Mouse (Mus musculus): ENCODE data around the gene Hfm1. TPM values are rescaled to one million over a fixed set of nuclear protein-coding genes. Genes with fewer than 3 reads are reported as not detected.

The Hfm1 gene
- polyA plus RNA-seq, 1 experiment from 2014 or later = 0.67 TPM

DNA sequence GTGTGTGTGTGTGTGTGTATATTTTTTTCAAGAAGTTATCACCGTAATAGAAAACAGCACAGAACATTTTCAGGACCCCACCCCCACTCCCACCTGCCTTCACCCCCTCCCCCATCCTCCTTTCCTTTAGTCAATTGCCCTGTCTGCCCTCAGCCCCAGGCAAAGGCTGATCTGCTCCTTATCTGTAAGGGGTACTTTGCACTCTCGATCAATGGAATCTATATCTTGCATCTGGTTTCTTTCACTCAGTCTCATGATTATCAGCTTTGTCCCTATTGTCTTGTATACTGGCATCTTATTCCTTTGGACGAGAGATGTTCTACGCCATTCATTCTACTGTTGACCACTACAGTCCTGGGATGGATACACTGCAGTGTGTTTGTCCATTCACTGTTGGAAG is 1.9 kb upstream of the Hfm1 start:
- Histone ChIP-seq H3K36me3 (no peaks in the 10 kb centered on the region), H3K4me3 (no peak overlapping the region), H3K9ac (no peak overlapping the region), H3K27me3 (replicated peaks) (no peaks in the 10 kb centered on the region), H3K27ac (replicated peaks) (no peak overlapping the region), H3K9me3 (no peaks in the 10 kb centered on the region), H3K4me1 (0 out of 2 replicates have a peak, but pooled peaks cover 2% of the 10 kb centered on the region), H3K4me2 (no peak overlapping the region)
- no peak for ATAC-seq (ENCODE audit: extremely low read depth, insufficient number of reproducible peaks, low FRiP score, low TSS enrichment)
- 40% methylated on average over 4 of the region's 4 CpGs for WGBS

DNA sequence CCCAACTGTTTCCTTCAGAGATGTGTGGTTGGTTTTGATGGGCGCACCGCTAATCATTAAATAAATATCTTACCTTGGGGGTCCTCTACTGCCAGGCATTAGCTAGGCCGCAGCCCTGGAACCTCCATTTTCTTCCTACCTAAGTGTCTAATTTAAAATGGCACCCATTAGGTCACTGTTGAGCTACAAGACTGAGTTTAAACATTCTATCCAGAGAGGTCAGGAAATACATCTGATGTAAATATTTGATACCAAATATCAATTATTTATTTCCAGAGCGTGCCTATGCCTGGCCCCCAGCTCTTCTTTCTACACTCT is 207 bp upstream of the Hfm1 start:
- 39% methylated on average over 4 of the region's 4 CpGs for WGBS
- Histone ChIP-seq H3K27ac (replicated peaks) (no peak overlapping the region), H3K4me2 (peak overlapping the region; percentile 87), H3K9ac (peak overlapping the region; percentile 85), H3K9me3 (no peaks in the 10 kb centered on the region), H3K36me3 (no peaks in the 10 kb centered on the region), H3K4me3 (peak overlapping the region; percentile 65), H3K27me3 (replicated peaks) (no peaks in the 10 kb centered on the region), H3K4me1 (0 out of 2 replicates have a peak, but pooled peaks cover 2% of the 10 kb centered on the region)
- ATAC-seq (ENCODE audit: extremely low read depth, insufficient number of reproducible peaks, low FRiP score, low TSS enrichment) = no peak

DNA sequence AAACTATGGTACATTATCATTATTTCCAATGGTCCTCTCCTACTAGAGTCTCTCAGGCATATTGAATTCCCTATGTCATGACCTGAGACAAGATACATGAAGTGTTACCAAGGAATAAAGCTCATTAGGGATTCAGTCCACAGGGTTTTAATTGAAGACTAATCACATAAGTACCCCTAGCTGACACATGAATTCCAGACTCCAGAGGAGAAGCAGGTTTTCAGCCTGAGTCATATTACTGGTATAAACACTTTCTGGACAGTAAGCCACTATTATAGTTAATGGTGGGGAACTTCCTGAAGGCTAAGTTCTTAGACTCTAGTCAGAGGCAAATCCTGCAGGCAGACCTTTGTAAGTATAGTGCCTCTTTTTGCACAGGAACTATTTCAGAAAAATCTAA is 6.8 kb downstream of the Hfm1 start:
- no peak for ATAC-seq (ENCODE audit: extremely low read depth, insufficient number of reproducible peaks, low FRiP score, low TSS enrichment)
- Histone ChIP-seq H3K4me3 (no peak overlapping the region), H3K4me1 (no peaks in the 10 kb centered on the region), H3K9ac (no peak overlapping the region), H3K9me3 (no peaks in the 10 kb centered on the region), H3K36me3 (no peaks in the 10 kb centered on the region), H3K27me3 (replicated peaks) (no peaks in the 10 kb centered on the region), H3K4me2 (no peak overlapping the region), H3K27ac (replicated peaks) (no peak overlapping the region)

DNA sequence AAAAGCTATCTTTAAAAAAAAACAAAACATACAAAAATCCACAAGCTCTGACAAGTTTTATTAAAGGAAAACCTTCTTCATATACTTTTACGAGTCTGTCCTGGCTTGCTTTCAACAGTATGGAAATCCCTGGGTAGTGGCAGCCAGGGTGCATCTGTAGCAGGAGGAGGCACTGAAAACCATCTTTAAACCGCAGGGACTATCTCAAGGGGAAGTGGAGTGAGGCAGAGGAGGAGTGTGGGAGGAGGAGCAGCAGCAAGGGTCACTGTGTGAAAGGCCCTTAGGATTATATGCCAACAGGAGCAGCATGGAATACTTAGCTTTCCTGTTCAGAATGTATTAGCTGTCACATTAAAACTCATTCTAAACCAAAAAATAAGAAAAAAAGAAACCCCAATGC is 29.2 kb downstream of the Hfm1 start:
- no peak for ATAC-seq (ENCODE audit: extremely low read depth, insufficient number of reproducible peaks, low FRiP score, low TSS enrichment)
- H3K9ac ChIP-seq = no peak overlapping the region
- no peaks in the 10 kb centered on the region for H3K9me3 ChIP-seq
- H3K4me3 ChIP-seq = no peak overlapping the region
- WGBS = 49% methylated on average over 2 of the region's 2 CpGs
- H3K27me3 ChIP-seq (replicated peaks) = no peaks in the 10 kb centered on the region
- no peak overlapping the region for H3K4me2 ChIP-seq
- no peak overlapping the region for H3K27ac ChIP-seq (replicated peaks)
- no peaks in the 10 kb centered on the region for H3K36me3 ChIP-seq
- no peaks in the 10 kb centered on the region for H3K4me1 ChIP-seq

DNA sequence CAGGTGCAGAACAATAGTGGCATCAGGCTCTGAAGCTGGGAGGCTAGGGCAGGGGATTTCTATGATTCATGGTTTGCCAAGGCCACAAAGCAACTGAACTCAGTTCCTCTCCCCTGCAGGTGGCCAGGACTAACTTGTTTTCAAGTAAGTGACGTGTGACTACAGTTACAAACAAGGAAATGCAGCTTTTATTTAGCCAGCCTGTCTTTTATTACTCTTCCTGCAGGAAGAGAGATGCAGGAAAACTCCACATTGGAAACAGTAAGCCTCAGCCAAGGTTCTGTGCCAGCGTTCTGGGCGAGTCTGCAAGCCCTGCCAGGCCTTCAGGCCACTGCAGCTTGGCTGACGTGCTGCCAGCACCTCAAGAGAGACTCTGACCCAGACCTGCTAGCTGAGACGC is 34.3 kb downstream of the Hfm1 start:
- no peak overlapping the region for H3K9ac ChIP-seq
- H3K27ac ChIP-seq (replicated peaks) = no peak overlapping the region
- H3K4me1 ChIP-seq = no peaks in the 10 kb centered on the region
- H3K4me2 ChIP-seq = no peak overlapping the region
- no peaks in the 10 kb centered on the region for H3K36me3 ChIP-seq
- no peak for ATAC-seq (ENCODE audit: extremely low read depth, insufficient number of reproducible peaks, low FRiP score, low TSS enrichment)
- H3K4me3 ChIP-seq = no peak overlapping the region
- no peaks in the 10 kb centered on the region for H3K9me3 ChIP-seq
- no peaks in the 10 kb centered on the region for H3K27me3 ChIP-seq (replicated peaks)
- 37% methylated on average over 5 of the region's 5 CpGs for WGBS

DNA sequence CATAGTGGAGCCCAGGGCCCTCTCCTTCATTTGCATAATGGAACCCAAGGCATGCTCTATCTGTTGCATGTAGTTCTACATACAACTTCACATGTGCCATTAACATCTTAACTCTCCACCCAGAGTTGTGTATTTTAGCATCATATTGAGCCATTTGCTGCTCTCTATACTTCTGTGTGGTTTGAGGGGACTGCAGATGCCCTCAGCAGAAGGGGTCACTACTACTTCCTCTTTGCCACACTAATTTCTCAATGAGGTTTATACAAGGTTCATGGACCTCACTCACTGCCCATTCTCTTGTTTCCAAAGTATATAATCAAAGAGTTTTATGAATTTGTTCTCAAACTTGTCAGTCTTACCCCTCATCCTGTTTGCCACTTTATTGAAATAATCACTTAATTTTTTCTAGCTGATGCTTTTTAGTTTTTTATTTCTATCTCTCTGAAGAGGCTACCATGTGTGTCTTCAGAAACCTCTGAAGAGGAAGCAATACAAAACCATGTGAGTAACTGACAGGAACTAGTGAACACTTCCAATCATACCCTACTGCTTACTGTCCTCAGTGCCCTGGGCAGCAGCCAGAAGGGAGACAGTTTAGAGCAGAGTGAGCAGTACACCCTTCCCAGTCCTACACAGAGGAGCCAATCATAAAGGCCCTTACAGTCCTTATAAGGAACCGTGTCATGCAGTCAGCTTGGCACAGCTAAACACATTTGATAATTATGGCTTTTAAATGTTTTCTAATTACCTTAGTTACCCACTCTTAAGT is 38.6 kb downstream of the Hfm1 start:
- Histone ChIP-seq H3K9ac (no peak overlapping the region), H3K27ac (replicated peaks) (no peak overlapping the region), H3K36me3 (no peaks in the 10 kb centered on the region), H3K4me3 (no peak overlapping the region), H3K4me2 (no peak overlapping the region), H3K4me1 (no peaks in the 10 kb centered on the region), H3K9me3 (no peaks in the 10 kb centered on the region), H3K27me3 (replicated peaks) (no peaks in the 10 kb centered on the region)
- 70% methylated on average over 1 of the region's 1 CpGs for WGBS
- ATAC-seq (ENCODE audit: extremely low read depth, insufficient number of reproducible peaks, low FRiP score, low TSS enrichment) = no peak

DNA sequence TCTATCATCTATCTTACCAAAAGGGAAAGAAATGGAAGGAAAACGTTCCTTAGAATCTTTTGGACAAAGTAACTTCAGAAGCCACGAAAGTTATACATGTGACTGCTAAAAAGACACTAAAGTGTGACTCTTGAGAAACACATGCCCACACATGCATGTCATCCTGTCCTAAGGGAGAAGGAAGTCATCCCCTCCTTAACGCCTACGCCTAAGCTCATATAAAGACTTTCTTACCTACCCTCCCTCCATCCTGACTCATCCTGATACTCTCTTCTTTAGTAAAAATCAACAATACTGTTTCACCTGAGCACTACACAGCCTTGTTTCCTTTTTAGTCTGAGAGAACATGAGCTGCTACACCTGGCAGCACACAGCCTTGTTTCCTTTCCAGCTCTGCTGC is 40.6 kb downstream of the Hfm1 start:
- Histone ChIP-seq H3K27me3 (replicated peaks) (no peaks in the 10 kb centered on the region), H3K27ac (replicated peaks) (no peak overlapping the region), H3K9ac (no peak overlapping the region), H3K4me1 (no peaks in the 10 kb centered on the region), H3K4me2 (no peak overlapping the region), H3K4me3 (no peak overlapping the region), H3K9me3 (no peaks in the 10 kb centered on the region), H3K36me3 (no peaks in the 10 kb centered on the region)
- 72% methylated on average over 4 of the region's 4 CpGs for WGBS
- no peak for ATAC-seq (ENCODE audit: extremely low read depth, insufficient number of reproducible peaks, low FRiP score, low TSS enrichment)

DNA sequence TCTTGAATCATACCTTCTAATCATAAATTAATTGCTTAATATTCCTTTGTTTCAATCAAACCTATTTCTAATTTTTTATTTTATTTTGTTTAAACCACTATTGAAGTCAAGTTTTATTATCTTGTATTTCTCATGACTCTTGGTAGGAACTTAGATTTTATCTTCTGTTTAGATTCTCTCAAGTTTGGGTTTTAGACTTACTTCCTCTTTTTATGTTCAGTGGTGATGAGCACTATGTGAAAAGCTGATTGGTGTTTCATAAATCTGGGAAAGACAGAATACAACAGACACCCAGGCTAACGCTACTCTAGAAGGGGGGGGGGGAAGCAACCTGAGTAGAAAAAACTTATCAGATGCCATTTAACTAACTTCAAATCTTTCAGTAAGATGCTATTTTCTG is 49.7 kb downstream of the Hfm1 start:
- Histone ChIP-seq H3K9ac (no peak overlapping the region), H3K9me3 (no peaks in the 10 kb centered on the region), H3K4me3 (no peak overlapping the region), H3K36me3 (no peaks in the 10 kb centered on the region), H3K4me2 (no peak overlapping the region), H3K4me1 (no peaks in the 10 kb centered on the region), H3K27me3 (replicated peaks) (no peaks in the 10 kb centered on the region), H3K27ac (replicated peaks) (no peak overlapping the region)
- ATAC-seq (ENCODE audit: extremely low read depth, insufficient number of reproducible peaks, low FRiP score, low TSS enrichment) = no peak
- 56% methylated on average over 1 of the region's 1 CpGs for WGBS

DNA sequence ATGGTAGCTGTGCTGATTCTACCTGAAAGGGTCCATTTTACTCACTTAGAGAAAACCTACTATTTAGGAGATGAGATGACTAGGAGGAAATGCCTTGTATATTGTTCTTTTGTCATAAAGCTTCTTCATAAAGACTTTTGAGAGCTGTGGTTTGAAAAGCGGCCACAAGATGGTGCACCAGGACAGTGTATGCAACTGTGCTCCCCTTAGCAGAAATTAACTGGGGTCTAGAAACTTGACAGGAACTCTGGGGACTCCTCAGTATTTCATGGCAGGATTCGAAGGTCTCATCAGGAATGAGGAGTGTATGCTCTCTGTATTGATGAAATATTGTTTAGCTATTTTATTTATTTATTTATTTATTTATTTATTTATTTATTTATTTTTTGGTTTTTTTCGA is 65.7 kb downstream of the Hfm1 start:
- H3K36me3 ChIP-seq = no peaks in the 10 kb centered on the region
- no peaks in the 10 kb centered on the region for H3K27me3 ChIP-seq (replicated peaks)
- no peak for ATAC-seq (ENCODE audit: extremely low read depth, insufficient number of reproducible peaks, low FRiP score, low TSS enrichment)
- H3K4me3 ChIP-seq = no peak overlapping the region
- H3K4me2 ChIP-seq = no peak overlapping the region
- no peaks in the 10 kb centered on the region for H3K4me1 ChIP-seq
- H3K9me3 ChIP-seq = no peaks in the 10 kb centered on the region
- 32% methylated on average over 3 of the region's 3 CpGs for WGBS
- no peak overlapping the region for H3K9ac ChIP-seq
- H3K27ac ChIP-seq (replicated peaks) = no peak overlapping the region

DNA sequence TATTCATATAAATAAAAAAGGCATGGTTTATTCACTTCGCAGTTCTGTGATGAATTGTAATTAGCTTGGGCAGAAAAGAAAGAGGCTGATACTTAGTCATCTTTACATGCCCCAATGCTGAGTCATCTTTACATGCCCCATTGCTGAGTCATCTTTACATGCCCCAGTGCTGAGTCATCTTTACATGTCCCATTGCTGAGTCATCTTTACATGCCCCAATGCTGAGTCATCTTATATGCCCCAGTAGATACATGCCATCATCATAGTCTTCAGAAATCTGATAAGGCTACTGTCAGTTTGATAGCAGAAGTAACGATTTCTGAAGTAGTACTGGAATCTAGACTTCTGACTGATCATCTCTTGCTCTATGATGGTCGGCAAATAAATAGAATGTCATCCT is 72.8 kb downstream of the Hfm1 start:
- no peaks in the 10 kb centered on the region for H3K4me1 ChIP-seq
- H3K4me3 ChIP-seq = no peak overlapping the region
- ATAC-seq (ENCODE audit: extremely low read depth, insufficient number of reproducible peaks, low FRiP score, low TSS enrichment) = no peak
- H3K9me3 ChIP-seq = no peaks in the 10 kb centered on the region
- H3K27me3 ChIP-seq (replicated peaks) = no peaks in the 10 kb centered on the region
- H3K9ac ChIP-seq = no peak overlapping the region
- no peak overlapping the region for H3K4me2 ChIP-seq
- no peak overlapping the region for H3K27ac ChIP-seq (replicated peaks)
- no peaks in the 10 kb centered on the region for H3K36me3 ChIP-seq
- WGBS = 84% methylated on average over 3 of the region's 3 CpGs

DNA sequence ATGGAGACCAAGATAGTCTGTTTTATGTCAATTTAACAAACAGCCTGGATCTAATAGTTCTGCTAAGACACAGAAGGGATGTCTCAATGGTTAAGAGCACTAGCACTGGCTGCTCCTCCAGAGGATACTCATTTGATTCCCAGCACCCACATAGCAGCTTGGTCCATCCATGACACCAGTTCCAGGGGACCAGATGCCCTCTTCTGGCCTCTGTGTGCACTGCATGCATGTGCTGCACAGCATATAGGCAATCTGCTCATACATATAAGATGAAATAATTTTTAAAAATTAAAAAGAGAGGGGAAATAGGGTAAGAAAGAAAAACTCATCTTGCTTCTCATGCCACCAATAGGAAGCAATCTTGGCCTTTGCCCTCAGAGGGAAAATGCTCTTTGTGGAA is 79.1 kb downstream of the Hfm1 start:
- Histone ChIP-seq H3K4me2 (no peak overlapping the region), H3K4me1 (no peaks in the 10 kb centered on the region), H3K36me3 (no peaks in the 10 kb centered on the region), H3K27me3 (replicated peaks) (no peaks in the 10 kb centered on the region), H3K9me3 (no peaks in the 10 kb centered on the region), H3K4me3 (no peak overlapping the region), H3K27ac (replicated peaks) (no peak overlapping the region), H3K9ac (no peak overlapping the region)
- no peak for ATAC-seq (ENCODE audit: extremely low read depth, insufficient number of reproducible peaks, low FRiP score, low TSS enrichment)

DNA sequence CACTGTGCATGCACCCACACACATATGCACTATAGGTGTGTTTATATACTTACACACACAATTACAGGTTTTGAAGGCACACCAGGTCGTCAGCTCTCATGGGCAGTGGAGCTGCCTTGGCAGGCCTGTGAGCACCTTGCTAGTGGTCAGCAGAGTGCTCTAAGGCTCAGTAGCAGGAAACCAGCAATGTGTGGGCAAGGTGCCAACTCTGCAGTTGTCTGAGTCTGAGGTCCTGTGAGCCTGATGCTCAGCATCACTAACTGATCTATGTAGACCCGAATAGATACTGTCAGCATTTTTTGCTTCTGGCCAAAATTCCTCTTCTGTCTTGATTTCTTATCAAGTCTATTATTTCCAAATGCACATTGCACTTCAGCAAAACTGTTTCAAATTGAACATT is 82.2 kb downstream of the Hfm1 start:
- WGBS = 54% methylated on average over 2 of the region's 2 CpGs
- ATAC-seq (ENCODE audit: extremely low read depth, insufficient number of reproducible peaks, low FRiP score, low TSS enrichment) = no peak
- H3K9ac ChIP-seq = no peak overlapping the region

More for the DNA sequence above, 82.2 kb downstream of the Hfm1 start:
- H3K4me2 ChIP-seq = no peak overlapping the region
- H3K9me3 ChIP-seq = no peaks in the 10 kb centered on the region
- no peak overlapping the region for H3K4me3 ChIP-seq
- no peaks in the 10 kb centered on the region for H3K4me1 ChIP-seq
- H3K27me3 ChIP-seq (replicated peaks) = no peaks in the 10 kb centered on the region
- H3K36me3 ChIP-seq = no peaks in the 10 kb centered on the region
- no peak overlapping the region for H3K27ac ChIP-seq (replicated peaks)
